Mouse (Mus musculus): ENCODE measurements at regions not wholly inside any gene's neighbourhood (a gene's known extent, or its start where the extent isn't known, plus 50 kb on each side); places are given as distances from the start of the nearest gene placed in this dataset.
A peak's percentile ranks its signal among the peaks of the same experiment; 100 is the strongest.

DNA sequence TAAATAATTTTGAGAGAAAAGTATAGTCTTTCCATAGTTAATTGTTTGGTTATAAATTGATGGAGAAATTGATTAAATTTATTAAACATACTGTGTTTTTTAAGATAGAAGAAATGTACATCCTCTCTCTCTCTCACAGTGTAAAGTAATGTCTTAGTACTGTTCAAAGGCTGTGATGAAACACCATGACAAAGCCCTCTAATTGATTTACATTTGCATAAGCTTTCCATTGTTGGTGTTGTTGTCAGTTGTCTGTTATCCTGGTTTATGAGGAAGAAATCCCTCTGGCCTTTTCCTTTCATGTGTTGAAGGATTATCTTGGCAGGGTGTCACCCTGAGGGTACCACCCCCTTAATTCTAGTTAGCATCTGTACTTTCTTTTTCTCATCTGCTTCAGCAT, 207.2 kb upstream of the Dmd start:
- DNase-seq (ENCODE audit: low read depth, low spot score) (no peak), ATAC-seq (no peak)
- POLR2A ChIA-PET, result no interaction called here
- TF ChIP-seq CTCF (IDR thresholded peaks at IDR 0.05), result no peak
- CTCF ChIA-PET, result no interaction called here
- H3K27me3 ChIP-seq, result peaks cover 9% of the 10 kb centered on the region
- in situ Hi-C loops (cut with MboI; ENCODE audit: low pct_unique_long_range_greater_than_20kb), result no loop called here

DNA sequence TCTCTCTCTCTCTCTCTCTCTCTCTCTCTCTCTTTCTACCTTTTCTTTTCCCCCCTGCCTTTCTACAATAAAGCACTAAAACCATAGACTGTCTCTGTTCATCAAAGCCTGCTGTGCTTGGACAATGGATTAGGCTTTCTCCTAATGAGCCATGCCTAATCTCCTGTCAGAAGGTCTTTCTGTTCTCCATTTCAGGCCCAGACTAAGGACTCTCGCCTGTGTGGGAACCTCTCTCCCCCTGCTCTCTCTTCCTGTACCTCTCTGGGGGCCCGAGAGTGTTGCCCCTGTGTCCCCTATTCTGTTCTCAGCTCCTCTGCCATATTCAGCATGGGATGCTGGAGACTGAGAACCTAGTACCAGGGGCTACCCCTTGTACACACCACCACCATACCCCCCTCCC, 184.5 kb upstream of the Dmd start:
- no peak for TF ChIP-seq CTCF (IDR thresholded peaks at IDR 0.05)
- no peak for ATAC-seq
- H3K27me3 ChIP-seq, result peaks cover 11% of the 10 kb centered on the region
- ChIA-PET POLR2A (no interaction called here), CTCF (no interaction called here)
- in situ Hi-C loops (cut with MboI; ENCODE audit: low pct_unique_long_range_greater_than_20kb), result no loop called here
- no peak for DNase-seq (ENCODE audit: low read depth, low spot score)

DNA sequence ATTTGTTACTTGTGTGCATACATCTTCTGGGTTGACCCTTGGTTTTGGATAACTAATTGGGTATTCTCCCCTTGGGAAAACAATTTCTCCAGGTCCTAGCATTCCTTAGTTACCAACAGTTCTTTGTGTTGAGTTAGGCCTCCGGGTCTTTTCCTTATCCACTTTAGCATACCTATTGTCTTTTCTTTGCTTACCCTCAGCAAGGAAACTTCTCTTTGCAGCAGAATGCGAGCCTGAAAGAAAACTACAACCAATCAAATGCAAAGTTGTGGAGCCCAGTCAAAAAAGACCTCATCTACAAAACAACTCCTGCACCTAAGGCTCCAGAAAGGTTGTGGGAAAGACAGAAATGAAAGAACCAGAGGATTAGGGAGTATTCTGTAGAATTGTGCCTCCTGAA, 139.5 kb upstream of the Dmd start:
- DNase-seq (ENCODE audit: low read depth, low spot score) (no peak), ATAC-seq (no peak)
- H3K27me3 ChIP-seq, result peaks cover 57% of the 10 kb centered on the region
- ChIA-PET POLR2A (no interaction called here), CTCF (no interaction called here)
- no peak for TF ChIP-seq CTCF (IDR thresholded peaks at IDR 0.05)
- in situ Hi-C loops (cut with MboI; ENCODE audit: low pct_unique_long_range_greater_than_20kb), result no loop called here

DNA sequence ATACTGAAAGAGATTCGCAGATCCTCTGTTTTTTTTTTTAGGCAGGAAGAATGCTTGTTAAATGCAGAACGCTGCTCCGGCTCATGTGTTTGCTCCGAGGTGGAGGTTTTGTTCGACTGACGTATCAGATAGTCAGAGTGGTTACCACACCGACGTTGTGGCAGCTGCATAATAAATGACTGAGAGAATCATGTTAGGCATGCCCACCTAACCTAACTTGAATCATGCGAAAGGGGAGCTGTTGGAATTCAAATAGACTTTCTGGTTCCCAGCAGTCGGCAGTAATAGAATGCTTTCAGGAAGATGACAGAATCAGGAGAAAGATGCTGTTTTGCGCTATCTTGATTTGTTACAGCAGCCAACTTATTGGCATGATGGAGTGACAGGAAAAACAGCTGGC, 134.1 kb upstream of the Dmd start:
- in situ Hi-C loops (cut with MboI; ENCODE audit: low pct_unique_long_range_greater_than_20kb), result no loop called here
- ChIA-PET CTCF (no interaction called here), POLR2A (no interaction called here)
- ATAC-seq (no peak), DNase-seq (ENCODE audit: low read depth, low spot score) (no peak)
- peaks cover 63% of the 10 kb centered on the region for H3K27me3 ChIP-seq
- no peak for TF ChIP-seq CTCF (IDR thresholded peaks at IDR 0.05)

DNA sequence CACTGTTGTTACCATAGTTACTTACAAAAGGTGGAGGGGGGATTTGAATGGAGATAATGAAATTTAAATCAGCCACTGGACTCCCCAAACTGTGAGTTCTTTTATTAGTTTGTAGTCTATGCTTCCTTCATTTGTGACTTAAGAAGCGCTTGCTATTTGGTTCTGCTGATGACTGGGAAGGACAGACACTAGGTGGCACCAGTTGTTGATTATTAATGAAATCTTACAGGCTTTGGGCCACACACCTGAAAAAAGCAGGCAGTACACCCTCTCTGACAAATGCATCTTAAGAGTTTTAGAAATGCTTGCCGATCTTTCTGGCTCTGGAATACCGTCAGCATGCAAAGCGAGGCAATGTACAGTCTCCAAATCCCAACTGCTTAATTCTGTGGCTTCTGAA, 131.6 kb upstream of the Dmd start:
- in situ Hi-C loops (cut with MboI; ENCODE audit: low pct_unique_long_range_greater_than_20kb), result no loop called here
- POLR2A ChIA-PET, result no interaction called here
- TF ChIP-seq CTCF (IDR thresholded peaks at IDR 0.05), result peak; percentile 16
- ATAC-seq (no peak), DNase-seq (ENCODE audit: low read depth, low spot score) (no peak)
- H3K27me3 ChIP-seq, result peaks cover 68% of the 10 kb centered on the region
- CTCF ChIA-PET, result no interaction called here

DNA sequence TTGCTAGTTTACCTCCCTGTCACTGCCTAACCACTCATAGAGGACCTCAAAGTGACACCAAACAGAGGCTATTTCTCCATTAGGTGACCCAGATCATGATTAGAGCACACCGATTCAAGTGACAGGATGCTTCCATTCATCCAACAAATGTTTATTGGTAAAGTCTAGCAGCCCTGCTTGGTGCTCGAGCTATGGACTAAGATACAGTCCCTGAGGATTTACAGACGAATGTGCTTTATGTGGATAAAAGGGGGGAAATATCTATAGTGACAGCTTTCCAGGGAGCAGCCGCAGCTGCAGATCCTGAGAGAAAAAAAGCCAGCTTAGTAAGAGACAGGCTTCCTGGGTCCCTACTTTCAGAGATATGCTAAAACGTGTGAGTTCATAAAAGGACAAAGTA, 125.1 kb upstream of the Dmd start:
- TF ChIP-seq CTCF (IDR thresholded peaks at IDR 0.05), result no peak
- no peak for DNase-seq (ENCODE audit: low read depth, low spot score)
- ChIA-PET POLR2A (no interaction called here), CTCF (no interaction called here)
- no peak for ATAC-seq
- in situ Hi-C loops (cut with MboI; ENCODE audit: low pct_unique_long_range_greater_than_20kb), result no loop called here
- H3K27me3 ChIP-seq, result peaks cover 54% of the 10 kb centered on the region

DNA sequence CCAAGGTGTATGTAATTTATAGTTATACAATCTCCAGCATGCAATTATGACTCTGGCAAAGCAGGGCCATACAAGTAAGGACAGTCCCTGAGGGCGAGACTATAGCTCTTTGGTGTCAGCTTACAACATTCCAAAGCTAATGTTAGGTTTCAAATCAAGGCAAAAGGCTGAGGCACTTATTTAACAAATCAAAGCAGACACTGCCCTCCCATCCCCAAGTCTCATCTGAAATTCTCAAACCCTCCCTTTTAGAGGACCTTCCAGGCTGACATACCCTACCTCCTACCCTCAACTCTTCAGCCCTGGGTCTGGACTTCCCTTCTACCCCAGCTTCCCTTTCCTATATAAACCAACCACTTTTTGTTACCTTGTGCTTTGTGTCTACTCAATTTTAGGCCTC, 82.6 kb upstream of the Dmd start:
- DNase-seq (ENCODE audit: low read depth, low spot score), result no peak
- POLR2A ChIA-PET, result no interaction called here
- no peak for TF ChIP-seq CTCF (IDR thresholded peaks at IDR 0.05)
- CTCF ChIA-PET, result no interaction called here
- peaks cover 58% of the 10 kb centered on the region for H3K27me3 ChIP-seq
- ATAC-seq, result no peak
- in situ Hi-C loops (cut with MboI; ENCODE audit: low pct_unique_long_range_greater_than_20kb), result no loop called here
